Mouse (Mus musculus): ENCODE measurements at regions not wholly inside any gene's neighbourhood (a gene's known extent, or its start where the extent isn't known, plus 50 kb on each side); places are given as distances from the start of the nearest gene placed in this dataset.

- no peak overlapping the region for H3K27ac ChIP-seq (ENCODE audit: insufficient read depth, low read depth)
- DNase-seq (ENCODE audit: extremely low read depth) = no peak
- no peaks in the 10 kb centered on the region for H3K79me2 ChIP-seq (replicated peaks; ENCODE audit: control insufficient read depth, extremely low read depth, insufficient read depth, poor library complexity, severe bottlenecking)
- no peaks in the 10 kb centered on the region for H3K9me3 ChIP-seq (replicated peaks; ENCODE audit: low read length)
- dilution Hi-C loops (cut with MboI; ENCODE audit: extremely low pct_ligation_motif_present, extremely low pct_unique_long_range_greater_than_20kb, low sequenced_read_pairs) (no loop called here), in situ Hi-C loops (cut with MboI; ENCODE audit: low pct_ligation_motif_present, low pct_unique_long_range_greater_than_20kb, low sequenced_read_pairs) (no loop called here)
- H3K4me1 ChIP-seq (ENCODE audit: control insufficient read depth in 1 of 2, insufficient read depth in 2 of 2) = no peaks in the 10 kb centered on the region
- no peaks in the 10 kb centered on the region for H3K27me3 ChIP-seq (replicated peaks)
- no peak for TF ChIP-seq RAD21 (IDR thresholded peaks at IDR 0.05; ENCODE audit: low read depth, low read length)
- TF ChIP-seq NELFE (IDR thresholded peaks at IDR 0.05; ENCODE audit: low read depth, low read length) = no peak
- TF ChIP-seq CHD1 (IDR thresholded peaks at IDR 0.05; ENCODE audit: low read depth, low read length) = no peak
- TF ChIP-seq POLR2AphosphoS2 (IDR thresholded peaks at IDR 0.05; ENCODE audit: low read depth, low read length) = no peak
- TF ChIP-seq ZNF384 (IDR thresholded peaks at IDR 0.05; ENCODE audit: low read depth, low read length) = no peak
- TF ChIP-seq MAFK (IDR thresholded peaks at IDR 0.05; ENCODE audit: insufficient replicate concordance, low read length) = no peak
- no peak for TF ChIP-seq ZC3H11A (IDR thresholded peaks at IDR 0.05; ENCODE audit: low read depth, low read length)
- TF ChIP-seq CHD2 (IDR thresholded peaks at IDR 0.05; ENCODE audit: low read length) = no peak
- TF ChIP-seq MEF2A (IDR thresholded peaks at IDR 0.05; ENCODE audit: borderline replicate concordance, low read depth, low read length) = no peak
- TF ChIP-seq JUND (conservative IDR thresholded peaks at IDR 0.05; ENCODE audit: low read depth, low read length) = no peak
- no peak for TF ChIP-seq ZMIZ1 (IDR thresholded peaks at IDR 0.05; ENCODE audit: low read depth, low read length)
- no peak for TF ChIP-seq UBTF (IDR thresholded peaks at IDR 0.05; ENCODE audit: low read depth, low read length)
- no peak for TF ChIP-seq MYC (IDR thresholded peaks at IDR 0.05; ENCODE audit: low read depth, low read length)
- no peak for TF ChIP-seq POLR2A (IDR thresholded peaks at IDR 0.05; ENCODE audit: low read depth, low read length)
- no peak for TF ChIP-seq CTCF (conservative IDR thresholded peaks at IDR 0.05 in 1 of 2, IDR thresholded peaks at IDR 0.05 in 1 of 2; ENCODE audit: low read depth in 2 of 2, low read length in 2 of 2)
- TF ChIP-seq SMC3 (IDR thresholded peaks at IDR 0.05; ENCODE audit: low read depth, low read length) = no peak
- no peak for TF ChIP-seq PAX5 (IDR thresholded peaks at IDR 0.05; ENCODE audit: low read length)
- no peak for TF ChIP-seq MAX (IDR thresholded peaks at IDR 0.05; ENCODE audit: low read length)
- H3K36me3 ChIP-seq (replicated peaks in 1 of 2; ENCODE audit: control insufficient read depth in 1 of 2, insufficient read depth in 1 of 2, low read length in 1 of 2) = no peaks in the 10 kb centered on the region
- no peak overlapping the region for H3K4me3 ChIP-seq (replicated peaks in 1 of 3; ENCODE audit: low read depth in 2 of 3, low read length in 2 of 3, poor library complexity in 1 of 3)
- H3K9ac ChIP-seq (ENCODE audit: insufficient read depth, low read depth) = no peak overlapping the region
- H3K4me2 ChIP-seq (ENCODE audit: insufficient read depth, low read depth, poor library complexity, severe bottlenecking) = no peak overlapping the region
These were observed 221.5 kb downstream of the Ipo11 start for GRCm38 (mm10) chr13:106715234-106715633.

GRCm38 (mm10) chr13:106710580-106710979 lies 226.2 kb downstream of the Ipo11 start:
- Histone ChIP-seq H3K36me3 (replicated peaks in 1 of 2; ENCODE audit: control insufficient read depth in 1 of 2, insufficient read depth in 1 of 2, low read length in 1 of 2) (no peaks in the 10 kb centered on the region), H3K79me2 (replicated peaks; ENCODE audit: control insufficient read depth, extremely low read depth, insufficient read depth, poor library complexity, severe bottlenecking) (no peaks in the 10 kb centered on the region), H3K27ac (ENCODE audit: insufficient read depth, low read depth) (no peak overlapping the region), H3K4me2 (ENCODE audit: insufficient read depth, low read depth, poor library complexity, severe bottlenecking) (no peak overlapping the region), H3K4me1 (ENCODE audit: control insufficient read depth in 1 of 2, insufficient read depth in 2 of 2) (no peaks in the 10 kb centered on the region), H3K4me3 (replicated peaks in 1 of 3; ENCODE audit: low read depth in 2 of 3, low read length in 2 of 3, poor library complexity in 1 of 3) (no peak overlapping the region), H3K27me3 (replicated peaks) (no peaks in the 10 kb centered on the region), H3K9me3 (replicated peaks; ENCODE audit: low read length) (no peaks in the 10 kb centered on the region), H3K9ac (ENCODE audit: insufficient read depth, low read depth) (no peak overlapping the region)
- no peak for DNase-seq (ENCODE audit: extremely low read depth)
- TF ChIP-seq ZKSCAN1 (IDR thresholded peaks at IDR 0.05; ENCODE audit: borderline replicate concordance, low read depth, low read length) (no peak), RAD21 (IDR thresholded peaks at IDR 0.05; ENCODE audit: low read depth, low read length) (no peak), MEF2A (IDR thresholded peaks at IDR 0.05; ENCODE audit: borderline replicate concordance, low read depth, low read length) (no peak), JUN (IDR thresholded peaks at IDR 0.05; ENCODE audit: insufficient read depth, low read depth, low read length) (no peak), USF2 (conservative IDR thresholded peaks at IDR 0.05; ENCODE audit: low read depth, low read length) (no peak), USF1 (IDR thresholded peaks at IDR 0.05; ENCODE audit: low read depth, low read length) (no peak), NELFE (IDR thresholded peaks at IDR 0.05; ENCODE audit: low read depth, low read length) (no peak), RCOR1 (conservative IDR thresholded peaks at IDR 0.05; ENCODE audit: low read depth, low read length) (no peak), IRF4 (IDR thresholded peaks at IDR 0.05; ENCODE audit: low read depth, low read length) (no peak), ZNF384 (IDR thresholded peaks at IDR 0.05; ENCODE audit: low read depth, low read length) (no peak), SMC3 (IDR thresholded peaks at IDR 0.05; ENCODE audit: low read depth, low read length) (no peak), SIN3A (IDR thresholded peaks at IDR 0.05; ENCODE audit: low read length) (no peak), MAX (IDR thresholded peaks at IDR 0.05; ENCODE audit: low read length) (no peak), TBP (conservative IDR thresholded peaks at IDR 0.05; ENCODE audit: low read depth, low read length) (no peak)
- in situ Hi-C loops (cut with MboI; ENCODE audit: low pct_ligation_motif_present, low pct_unique_long_range_greater_than_20kb, low sequenced_read_pairs) = no loop called here
- dilution Hi-C loops (cut with MboI; ENCODE audit: extremely low pct_ligation_motif_present, extremely low pct_unique_long_range_greater_than_20kb, low sequenced_read_pairs) = no loop called here

Measured in CH12.LX (cell line).